Mouse (Mus musculus) induced T-regulatory cell, adult 2 months (primary cell): ENCODE measurements around the gene Rtca.
A peak's percentile ranks its signal among the peaks of the same experiment; 100 is the strongest.

Experiments
- DNase-seq: peaks from one replicate; pipeline ENCODE4 v3.0.0-alpha.2; 2012; ENCODE audit warnings: low read depth

Gene Rtca

GRCm38 (mm10) chr3:116507772-116508351 is at the start of gene Rtca:
TSS of gene Rtca (minus strand) at chr3:116508208.
- DNase-seq, result peak; percentile 97

- DNase-seq, result no peak
Measured at GRCm38 (mm10) chr3:116551362-116551761, 43.4 kb upstream of the Rtca start.

- DNase-seq, result no peak
Measured at GRCm38 (mm10) chr3:116547430-116547829, 39.4 kb upstream of the Rtca start.

- no peak for DNase-seq
Measured at GRCm38 (mm10) chr3:116542532-116542931, 34.5 kb upstream of the Rtca start.

- no peak for DNase-seq
Measured at GRCm38 (mm10) chr3:116542070-116542469, 34.1 kb upstream of the Rtca start.

DNA sequence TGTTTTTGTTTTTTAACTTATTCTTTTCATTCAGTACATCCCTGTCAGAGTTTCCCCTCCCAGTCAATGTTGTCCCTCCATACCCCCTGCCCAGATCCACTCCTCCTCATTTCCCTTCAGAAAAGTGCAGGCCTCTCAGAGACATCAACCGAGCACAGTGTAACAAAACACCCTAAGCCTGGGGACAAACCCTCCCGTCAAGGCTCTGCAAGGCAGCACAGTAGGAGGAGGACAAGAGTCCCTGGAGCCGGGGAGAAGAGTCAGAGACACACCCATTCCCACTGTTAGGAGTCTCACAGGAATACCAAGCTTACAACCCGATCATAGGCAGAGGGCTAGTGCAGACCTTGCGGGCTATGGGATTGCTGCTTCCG is 29.2 kb upstream of the Rtca start:
- DNase-seq, result no peak

DNA sequence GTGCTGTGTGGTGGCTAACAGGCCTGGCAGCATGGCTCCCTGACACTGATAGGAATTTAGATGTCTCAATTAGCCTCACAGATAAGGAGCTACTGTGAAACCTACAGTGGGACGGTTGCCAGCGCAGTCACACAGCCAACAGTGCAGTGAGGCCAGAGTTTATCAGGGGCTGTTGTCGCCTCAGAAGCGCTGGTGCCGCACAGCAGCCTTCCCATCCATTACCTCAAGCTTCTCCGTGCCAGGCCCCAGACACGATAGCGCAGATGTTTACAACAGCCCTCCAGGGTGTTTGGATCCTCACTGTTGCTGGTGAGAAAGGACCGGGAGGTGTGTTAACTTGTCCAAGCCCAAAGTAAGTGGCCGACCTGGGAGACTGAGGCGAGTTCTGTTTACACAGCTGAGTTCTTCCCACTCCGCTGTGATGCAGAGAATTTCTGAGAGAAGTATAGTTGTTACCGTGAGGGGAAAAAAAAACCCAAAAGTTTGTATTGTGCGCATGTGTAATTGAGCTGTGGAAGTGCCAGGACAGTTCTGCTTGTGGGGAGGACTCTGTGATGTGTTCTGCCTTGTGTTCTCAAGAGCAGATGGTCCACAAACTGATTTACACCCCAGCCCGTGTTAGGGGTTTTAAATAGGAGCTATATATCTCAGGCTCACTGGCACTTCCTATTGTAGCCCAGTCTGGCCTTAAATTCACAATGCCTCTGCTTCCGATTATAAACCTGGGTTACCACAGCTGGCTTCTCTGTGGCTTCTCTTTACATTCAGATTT is 28.6 kb upstream of the Rtca start:
- no peak for DNase-seq

DNA sequence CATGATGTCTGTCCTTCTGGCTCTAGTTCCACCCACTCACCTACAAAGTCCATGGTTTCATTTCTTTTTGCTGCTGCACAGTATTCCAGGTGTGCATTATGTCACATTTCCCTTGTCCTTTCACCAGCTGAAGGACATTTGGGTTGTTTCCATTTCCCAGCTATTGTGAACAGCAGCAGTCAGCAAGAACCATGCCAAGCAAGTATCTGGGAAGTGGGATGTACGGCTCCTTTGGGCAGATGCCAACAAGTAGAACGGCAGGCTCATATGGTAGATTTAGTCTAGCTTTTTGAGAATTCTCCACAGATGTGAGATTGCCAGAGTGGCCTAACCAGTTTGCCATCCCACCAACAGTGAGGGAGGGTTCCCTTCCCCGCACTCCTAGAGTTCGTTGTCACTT is 22.8 kb upstream of the Rtca start:
- no peak for DNase-seq

- no peak for DNase-seq
Measured at GRCm38 (mm10) chr3:116529741-116530140, 21.7 kb upstream of the Rtca start.

GRCm38 (mm10) chr3:116520141-116520761 is 12.2 kb upstream of the Rtca start:
- no peak for DNase-seq

- DNase-seq, result peak; percentile 94
Measured at GRCm38 (mm10) chr3:116512904-116513716, 5.1 kb upstream of the Rtca start, which contains the start of gene Dbt. TSS of gene Dbt (plus strand) at chr3:116513070.

GRCm38 (mm10) chr3:116512151-116512903 is 4.3 kb upstream of the Rtca start:
- DNase-seq, result peak; percentile 51

- DNase-seq, result no peak
Measured at GRCm38 (mm10) chr3:116495671-116496070, 12.3 kb downstream of the Rtca start.

- no peak for DNase-seq
Measured at GRCm38 (mm10) chr3:116493658-116494057, 14.3 kb downstream of the Rtca start.

GRCm38 (mm10) chr3:116491923-116492454 is 16.0 kb downstream of the Rtca start:
- no peak for DNase-seq

- DNase-seq, result no peak
Measured at GRCm38 (mm10) chr3:116490920-116491319, 17.1 kb downstream of the Rtca start.

- no peak for DNase-seq
Measured at GRCm38 (mm10) chr3:116483271-116483670, 24.7 kb downstream of the Rtca start.

GRCm38 (mm10) chr3:116482724-116483123 is 25.3 kb downstream of the Rtca start:
- no peak for DNase-seq

DNA sequence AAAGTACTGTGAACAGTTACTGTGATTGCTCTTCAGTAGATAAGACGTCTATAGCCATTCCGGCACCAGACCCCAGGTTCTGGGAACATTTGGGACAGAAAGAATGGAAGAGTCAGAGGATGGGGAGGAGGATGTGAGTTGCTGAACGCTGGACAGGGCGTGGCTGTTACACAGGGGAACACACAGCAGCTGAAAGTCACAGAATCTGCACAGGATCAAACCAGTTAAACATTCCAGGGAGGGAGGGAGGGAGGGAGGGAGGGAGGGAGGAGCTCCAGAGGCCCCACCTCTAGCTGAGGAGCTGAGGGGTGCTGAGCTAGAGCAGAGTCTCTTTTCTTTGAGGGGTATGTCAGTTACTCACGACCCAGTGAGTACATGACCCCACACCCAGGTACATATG is 27.1 kb downstream of the Rtca start:
- no peak for DNase-seq

GRCm38 (mm10) chr3:116480119-116480518 is 27.9 kb downstream of the Rtca start:
- DNase-seq, result no peak

DNA sequence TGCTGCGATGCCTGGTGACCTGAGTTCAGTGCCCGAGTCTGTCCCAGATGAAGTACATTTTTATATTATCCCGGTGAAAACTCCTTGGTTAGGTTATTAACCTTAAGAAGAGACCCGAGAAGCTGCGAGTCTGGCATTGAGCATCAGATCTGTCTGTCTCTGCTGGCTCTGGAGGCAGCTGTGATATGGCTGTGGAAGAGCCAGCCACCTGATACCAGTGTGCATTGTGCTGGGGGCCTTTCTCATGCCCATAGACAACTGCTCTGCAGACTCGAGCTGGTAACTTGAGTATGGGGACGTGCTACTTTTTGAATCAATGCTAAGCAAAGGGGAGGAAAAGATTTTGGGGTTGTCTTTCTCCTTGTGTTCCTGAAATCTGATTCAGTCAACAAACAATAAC is 30.7 kb downstream of the Rtca start:
- no peak for DNase-seq
